Mouse (Mus musculus) retina, adult 2 months (tissue): ENCODE data around the gene Tnxb.

Experiments
- DNase-seq: peaks from one replicate; pipeline ENCODE4 v3.0.0-alpha.2; 2012; ENCODE audit warnings: low read depth, low spot score

The Tnxb gene

DNA sequence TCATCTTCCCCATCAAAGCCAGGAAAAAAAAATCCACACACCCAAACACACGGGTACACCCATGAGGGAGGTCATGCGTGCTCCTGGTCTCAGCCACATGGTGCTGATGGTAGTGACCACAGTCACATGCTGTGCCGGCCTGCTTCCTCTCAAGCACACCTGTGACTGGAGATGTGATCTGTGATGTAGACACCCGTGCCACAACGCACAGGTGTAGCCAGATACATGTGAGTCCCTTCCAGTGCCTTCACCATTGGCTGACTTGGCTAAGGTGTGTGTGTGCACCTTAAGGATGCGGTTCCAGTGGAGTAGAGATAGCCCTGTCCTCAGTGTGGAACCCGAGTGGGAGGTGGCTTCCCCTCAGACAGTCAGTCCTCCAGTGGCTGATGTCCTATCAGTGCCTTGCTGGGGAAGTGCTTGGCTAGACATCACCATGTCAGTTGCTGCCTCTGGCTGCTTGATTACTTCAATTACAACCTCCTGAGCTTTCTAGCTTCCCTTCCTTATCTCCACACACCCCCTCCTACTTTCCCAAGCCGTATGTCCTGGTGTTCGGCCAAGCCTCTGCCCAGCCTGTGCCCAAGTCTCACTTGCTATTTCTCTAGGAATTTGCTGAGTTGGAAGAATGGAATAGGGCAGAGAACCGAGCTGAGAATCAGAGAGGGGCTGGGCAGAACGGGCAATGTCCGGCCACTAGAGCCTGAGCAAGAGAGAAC is 11.0 kb upstream of the Tnxb start:
- DNase-seq, result no peak

DNA sequence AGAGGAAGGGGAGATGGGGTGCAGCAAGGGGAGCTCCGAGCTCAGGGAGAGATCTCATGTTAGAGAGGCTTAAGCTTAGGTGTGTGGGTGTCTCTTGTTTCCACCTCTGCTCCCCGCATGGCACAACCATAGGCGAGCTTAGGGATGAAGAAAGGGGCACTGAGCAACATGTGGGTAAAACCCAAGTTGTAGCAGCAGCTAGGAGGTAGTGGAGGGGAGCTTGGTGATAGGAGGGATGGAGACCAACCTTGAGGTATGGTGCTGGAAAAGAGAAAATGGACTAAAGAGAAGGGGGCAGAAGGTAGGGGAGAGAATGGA is 10.5 kb upstream of the Tnxb start:
- no peak for DNase-seq

DNA sequence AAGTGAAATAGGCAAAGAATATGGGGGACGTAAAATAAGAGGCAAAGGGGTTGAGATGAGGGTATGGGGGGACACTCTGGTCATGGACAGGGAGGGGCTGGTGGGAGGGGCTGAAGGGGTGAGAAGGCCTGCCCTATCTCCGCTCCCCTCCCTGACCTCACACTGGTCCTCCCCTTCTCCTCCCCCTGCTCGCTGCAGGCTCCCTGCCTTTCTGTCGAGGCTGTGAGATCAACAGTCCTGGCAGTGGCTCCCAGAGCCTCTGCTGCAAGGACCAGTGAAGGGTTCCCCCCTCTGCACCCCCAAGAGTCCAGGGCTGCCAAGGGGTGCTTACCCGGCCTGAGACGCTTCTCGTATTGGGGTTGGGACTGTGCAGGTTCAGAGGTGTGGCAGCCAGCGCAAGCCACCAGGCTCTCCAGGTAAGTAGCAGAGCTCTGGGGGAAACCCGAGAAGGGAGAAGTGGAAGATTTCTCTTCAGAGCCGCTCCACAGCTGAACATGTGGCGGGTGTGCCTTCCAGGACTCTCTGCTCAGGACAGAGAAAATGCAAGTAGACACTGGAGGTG is 10.0 kb upstream of the Tnxb start:
- DNase-seq, result no peak

DNA sequence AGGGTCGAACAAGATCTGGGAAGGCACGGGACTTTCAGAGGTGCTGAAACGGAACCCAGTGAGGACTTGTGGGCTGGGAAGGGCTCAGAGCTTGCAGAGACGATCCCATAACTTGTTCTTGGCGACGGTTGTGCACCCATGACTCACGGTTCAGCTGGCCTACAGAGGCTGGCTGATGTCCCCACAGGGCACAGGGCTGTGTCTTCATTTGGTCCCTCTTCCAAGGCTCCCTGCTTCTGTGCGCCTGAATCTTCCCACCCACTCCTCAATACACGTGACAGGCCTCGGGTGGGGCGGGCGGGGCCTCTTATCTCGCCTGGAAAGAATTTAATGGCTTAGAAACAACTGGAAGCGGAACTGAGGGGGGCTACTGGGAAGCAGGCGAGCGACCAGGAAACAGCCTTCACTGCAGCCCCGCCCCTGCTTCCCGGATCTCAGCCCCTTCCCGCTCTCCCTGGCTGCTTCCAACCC is 9.2 kb upstream of the Tnxb start:
- DNase-seq, result no peak

DNA sequence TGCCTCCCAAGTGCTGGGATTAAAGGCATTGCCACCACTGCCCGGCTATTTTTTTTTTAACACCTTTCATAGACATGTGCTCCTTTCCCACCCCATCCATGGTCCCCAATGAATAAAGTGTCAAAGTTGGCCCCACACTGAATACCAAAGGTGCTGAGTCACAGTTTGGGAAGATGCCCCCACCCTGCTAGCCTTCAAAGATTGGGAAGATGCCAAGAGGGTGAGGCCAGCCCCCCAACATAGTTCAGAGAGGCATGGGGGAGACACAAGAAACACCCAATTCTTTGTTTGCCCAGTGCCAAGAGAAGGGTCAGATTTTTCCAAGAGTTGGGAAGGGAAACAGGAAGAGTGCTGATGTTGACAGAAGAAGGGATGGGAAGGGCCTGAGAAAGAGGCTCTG is 7.9 kb upstream of the Tnxb start:
- no peak for DNase-seq

DNA sequence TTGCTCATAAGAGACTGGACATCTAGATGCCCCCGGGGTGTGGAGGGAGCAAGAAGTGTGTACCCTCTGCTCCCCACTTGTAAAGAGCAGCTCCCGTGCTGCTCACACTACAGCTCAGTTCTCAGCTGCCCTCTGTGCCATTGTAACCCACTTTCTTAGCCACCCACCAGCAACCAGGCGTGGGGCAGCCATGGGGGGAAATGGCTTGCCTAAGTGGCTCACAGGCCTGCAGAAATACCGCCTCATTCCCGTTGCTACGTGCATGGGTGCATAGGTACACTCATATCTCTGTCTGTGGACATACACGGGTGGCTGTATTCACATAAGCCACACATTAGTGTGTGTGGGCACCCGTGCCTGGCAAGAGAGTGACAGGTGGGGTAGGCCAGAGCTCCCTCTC is 7.4 kb upstream of the Tnxb start:
- no peak for DNase-seq

DNA sequence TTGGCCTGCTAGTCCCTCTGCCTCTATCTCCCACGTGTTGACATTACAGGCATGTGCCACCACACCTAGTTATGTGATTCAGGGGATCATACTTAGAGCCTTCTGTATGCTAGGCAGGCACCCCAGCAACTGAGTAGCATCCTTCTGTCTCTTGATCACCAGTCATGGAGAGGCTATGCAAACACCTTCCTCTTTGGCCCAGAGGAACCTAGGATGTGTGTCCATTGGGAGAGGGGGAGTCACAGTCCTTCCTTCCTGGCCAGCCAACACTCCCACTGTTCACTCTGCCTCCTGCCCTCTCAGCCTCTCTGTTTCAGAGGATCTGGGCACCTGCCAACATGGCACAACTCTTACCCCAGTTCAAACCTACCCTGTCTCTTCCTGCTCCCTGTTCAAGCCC is 6.8 kb upstream of the Tnxb start:
- no peak for DNase-seq

DNA sequence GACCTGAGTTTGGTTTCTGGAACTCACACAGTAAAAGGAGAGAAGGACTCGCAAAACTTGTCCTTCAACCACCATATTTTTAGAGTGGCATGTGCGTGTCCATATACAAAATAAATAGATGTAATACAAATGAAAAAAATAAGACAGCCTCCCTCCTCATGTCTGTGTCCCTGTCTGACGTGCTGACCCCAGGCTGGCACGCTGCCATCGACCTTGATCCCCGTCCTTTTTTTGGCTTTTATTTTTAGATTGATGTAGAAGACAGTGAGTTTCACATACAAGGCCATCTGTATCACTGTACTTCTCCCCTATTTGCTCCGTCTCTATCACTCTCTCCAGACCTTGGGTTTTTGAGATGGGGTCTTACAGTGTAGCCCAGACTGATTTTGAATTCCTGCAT is 5.9 kb upstream of the Tnxb start:
- DNase-seq, result no peak

DNA sequence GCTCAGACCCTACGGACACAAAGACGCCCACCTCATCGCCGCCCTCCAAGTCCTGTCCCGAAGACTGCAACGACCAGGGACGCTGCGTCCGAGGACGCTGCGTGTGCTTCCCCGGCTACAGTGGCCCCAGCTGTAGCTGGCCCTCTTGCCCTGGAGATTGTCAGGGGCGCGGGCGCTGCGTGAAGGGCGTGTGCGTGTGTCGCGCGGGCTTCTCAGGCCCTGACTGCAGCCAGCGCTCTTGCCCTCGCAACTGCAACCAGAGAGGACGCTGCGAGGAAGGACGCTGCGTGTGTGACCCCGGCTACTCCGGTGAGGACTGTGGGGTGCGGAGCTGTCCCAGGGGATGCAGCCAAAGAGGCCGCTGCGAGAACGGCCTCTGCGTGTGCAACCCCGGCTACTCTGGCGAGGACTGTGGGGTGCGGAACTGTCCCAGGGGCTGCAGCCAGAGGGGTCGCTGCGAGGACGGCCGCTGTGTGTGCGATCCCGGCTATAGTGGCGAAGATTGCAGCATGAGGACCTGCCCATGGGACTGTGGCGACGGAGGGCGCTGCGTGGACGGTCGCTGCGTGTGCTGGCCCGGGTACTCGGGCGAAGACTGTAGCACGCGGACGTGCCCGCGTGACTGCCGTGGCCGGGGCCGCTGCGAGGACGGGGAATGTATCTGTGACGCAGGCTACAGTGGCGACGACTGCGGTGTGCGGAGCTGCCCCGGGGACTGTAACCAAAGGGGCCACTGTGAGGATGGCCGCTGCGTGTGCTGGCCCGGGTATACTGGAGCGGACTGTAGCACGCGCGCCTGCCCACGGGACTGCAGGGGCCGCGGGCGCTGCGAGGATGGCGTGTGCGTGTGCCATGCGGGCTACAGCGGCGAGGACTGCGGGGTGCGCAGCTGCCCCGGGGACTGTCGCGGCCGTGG is 1.1 kb downstream of the Tnxb start:
- no peak for DNase-seq

DNA sequence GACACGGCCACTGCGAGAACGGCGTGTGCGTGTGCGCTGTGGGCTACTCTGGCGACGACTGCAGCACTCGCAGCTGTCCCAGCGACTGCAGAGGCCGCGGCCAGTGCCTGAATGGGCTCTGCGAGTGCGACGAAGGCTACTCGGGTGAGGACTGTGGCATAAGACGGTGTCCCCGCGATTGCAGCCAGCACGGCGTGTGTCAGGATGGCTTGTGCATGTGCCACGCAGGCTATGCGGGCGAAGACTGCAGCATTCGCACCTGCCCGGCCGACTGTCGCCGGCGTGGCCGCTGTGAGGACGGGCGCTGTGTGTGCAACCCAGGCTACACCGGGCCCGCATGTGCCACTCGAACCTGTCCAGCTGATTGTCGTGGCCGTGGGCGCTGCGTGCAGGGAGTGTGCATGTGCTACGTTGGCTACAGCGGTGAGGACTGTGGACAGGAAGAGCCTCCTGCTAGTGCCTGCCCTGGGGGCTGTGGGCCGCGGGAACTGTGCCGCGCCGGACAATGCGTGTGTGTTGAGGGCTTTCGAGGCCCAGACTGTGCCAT is 2.0 kb downstream of the Tnxb start:
- DNase-seq, result no peak

DNA sequence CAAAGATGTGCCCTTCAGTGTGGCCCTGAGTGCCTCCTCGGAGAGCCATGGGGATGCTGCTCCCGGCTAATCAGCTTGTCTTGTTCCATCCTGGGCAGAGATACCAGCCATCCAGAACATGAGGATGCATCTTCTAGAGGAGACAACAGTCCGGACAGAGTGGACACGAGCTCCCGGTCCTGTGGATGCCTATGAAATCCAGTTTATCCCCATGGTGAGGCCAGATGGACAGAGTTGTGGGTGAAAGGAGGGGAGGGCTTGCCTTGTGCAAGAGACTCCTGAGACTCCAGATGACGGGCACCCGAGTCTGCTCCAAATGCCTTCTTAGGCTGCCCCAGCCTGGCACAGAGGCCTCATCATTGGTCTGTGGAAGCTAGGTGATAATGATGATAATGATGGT is 2.8 kb downstream of the Tnxb start:
- DNase-seq, result no peak

DNA sequence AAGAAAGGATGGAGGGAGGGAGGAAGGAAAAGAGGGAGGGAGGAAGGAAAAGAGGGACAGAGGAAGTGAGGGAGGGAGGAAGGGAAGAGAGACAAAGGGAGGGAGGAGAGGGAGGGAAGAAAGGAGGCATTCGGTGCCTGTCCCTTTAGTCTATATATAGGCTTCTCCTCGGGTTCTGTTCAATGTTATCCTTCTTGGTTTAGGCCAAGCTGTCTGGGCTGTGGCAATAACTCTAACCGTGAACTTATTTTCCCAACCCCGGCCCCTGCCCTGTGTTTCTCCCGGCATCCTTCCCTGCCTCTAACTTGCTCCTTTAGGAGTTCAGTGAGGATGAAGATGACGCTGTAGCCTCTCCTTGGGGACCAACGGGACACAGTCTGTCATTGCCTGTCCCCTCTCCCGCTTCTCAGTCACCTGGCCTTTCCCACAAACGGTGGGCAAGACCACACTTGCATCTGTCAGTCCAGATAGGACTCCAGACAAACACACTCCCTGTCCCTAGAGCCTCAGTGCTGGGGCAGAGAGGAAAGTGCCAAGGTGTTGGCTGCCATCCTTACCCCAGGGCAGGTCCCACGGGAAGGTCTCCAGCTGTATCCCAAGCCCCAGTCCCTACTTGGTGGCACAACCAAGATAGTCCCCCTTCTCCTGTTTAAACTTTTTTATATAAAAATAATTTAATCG is 4.3 kb downstream of the Tnxb start:
- no peak for DNase-seq

DNA sequence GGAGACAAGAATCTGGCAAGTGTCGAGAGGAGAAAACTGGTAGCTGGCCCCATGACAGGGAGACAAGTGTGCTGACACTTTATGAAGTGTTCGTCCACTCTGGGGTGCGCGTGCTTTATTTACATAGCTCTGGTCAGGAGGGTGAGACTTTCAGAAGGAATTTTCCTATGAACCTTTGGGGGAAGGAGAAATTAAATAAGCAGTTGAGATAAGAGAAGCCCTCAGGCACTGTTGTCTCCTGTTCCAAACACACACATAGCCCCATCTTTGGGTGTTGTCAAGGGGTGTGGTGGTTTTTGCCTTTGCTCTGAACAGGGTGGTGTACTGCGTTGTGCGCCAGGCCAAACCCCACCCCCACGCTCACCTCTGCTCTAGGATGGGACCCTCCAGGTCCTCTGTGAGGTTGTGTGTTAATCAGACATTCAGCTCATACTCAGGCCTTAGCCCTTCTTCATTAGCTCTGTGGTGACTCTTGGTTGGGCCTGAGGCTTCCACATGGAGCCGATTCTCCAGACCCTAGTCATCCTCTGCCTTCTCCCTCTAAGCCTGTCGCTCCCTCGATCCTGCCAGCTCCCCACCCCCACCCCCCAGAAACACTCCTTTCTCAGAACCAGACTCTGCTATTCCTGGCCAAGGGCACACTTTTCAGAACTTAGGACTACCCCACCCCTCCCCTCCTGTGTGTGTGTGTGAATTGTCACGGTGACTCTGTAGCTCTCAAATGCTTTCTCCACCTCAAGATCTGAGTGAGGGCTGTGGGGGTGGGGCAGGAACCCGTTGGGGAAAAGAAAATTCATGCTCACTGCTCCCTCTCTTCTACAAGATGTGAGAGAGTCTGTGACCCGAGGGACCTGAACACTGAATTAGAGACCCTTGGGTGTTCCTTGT is 5.1 kb downstream of the Tnxb start:
- no peak for DNase-seq

DNA sequence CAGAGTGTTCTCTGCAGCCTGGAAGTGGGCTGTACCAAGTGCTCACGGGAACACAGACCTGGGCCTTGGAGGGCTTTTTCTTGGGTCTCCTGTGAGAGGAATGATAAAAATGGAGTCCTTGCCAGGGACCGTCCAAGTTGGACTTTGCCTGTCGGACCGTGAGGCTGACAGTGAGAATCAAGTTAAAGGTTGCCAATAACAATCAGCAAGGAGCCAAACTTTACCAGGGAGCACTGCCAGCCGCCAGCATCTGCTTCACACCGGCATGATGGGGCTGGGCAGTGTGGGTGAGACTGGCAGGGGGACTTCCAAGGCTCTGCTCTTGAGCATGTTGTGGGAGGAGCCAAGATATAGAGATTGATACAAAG is 5.7 kb downstream of the Tnxb start:
- no peak for DNase-seq

DNA sequence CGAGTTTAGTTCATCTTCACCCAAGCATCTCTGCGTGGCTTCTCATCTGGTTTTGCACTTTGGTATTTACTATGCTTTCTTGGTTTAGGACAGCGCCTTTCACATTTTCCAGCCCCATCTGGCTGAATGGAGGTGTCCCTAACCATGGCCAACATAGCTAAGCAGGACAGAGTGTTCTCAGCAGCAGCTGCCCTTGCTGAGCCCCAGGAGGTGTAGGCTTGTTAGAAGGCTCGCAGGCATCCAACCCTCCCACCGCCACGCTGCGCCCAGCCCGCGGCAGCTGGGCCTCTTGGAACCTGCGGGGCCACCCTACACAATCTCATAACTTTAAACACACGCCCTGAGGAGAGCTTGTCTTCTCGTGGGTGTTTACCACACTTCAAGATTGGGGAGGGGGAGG is 6.3 kb downstream of the Tnxb start:
- no peak for DNase-seq

DNA sequence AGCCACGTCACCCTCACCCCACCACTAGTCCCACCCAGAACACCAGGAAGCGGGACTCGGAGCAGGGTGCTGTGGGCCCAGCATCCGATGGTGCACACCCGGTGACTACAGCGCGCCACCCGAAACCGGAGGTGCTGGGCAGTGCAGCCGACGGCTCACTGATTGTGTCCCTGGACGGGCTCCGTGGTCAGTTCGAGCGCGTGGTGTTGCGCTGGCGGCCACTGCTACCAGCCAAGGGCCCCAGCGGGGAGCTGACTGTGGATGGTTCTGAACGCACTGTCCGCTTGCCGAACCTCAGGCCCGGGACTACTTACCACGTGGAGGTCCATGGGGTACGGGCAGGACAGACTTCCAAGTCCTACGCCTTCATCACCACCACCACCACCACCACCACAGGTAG is 9.9 kb downstream of the Tnxb start:
- DNase-seq, result no peak

DNA sequence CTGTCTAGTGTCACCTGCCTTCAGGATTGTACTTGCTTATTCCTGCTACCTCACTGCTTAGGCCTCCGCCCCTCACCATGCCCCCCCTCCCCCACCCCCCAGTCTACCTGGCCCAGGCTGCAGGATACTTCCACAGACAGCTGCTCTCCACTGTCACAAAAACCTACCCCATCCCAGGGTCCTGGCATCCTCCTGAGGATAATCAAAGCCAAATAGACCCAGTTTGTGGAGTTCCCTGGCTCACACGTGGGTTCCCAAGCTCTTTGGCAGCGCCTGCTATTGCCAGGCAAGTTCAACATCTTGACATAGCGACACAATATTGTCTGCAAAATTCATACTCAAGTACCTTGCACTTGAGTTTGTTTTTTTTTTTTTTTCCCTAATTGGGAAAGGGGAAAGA is 10.3 kb downstream of the Tnxb start:
- DNase-seq, result no peak

DNA sequence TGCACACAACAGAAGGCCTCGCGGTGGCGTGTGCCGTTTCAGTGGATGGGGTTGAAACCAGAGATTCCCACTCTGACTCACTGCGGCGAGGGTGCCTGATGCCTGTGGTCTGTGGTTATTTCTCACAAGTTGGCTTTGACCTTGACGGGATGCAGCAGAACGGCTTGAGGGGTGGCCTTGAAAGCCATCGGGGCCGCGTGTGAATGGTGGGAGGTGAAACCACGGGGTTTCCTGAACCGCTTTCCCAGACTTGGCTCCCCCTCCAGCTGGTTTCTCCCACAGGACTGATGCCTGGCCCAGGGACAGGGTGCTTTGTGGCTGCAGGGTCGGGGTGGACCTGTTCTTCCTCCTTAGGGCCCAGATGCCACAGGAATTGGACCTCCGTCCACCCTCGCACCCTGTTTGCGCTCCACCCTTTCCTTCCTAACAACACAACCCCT is 10.8 kb downstream of the Tnxb start:
- DNase-seq, result no peak

DNA sequence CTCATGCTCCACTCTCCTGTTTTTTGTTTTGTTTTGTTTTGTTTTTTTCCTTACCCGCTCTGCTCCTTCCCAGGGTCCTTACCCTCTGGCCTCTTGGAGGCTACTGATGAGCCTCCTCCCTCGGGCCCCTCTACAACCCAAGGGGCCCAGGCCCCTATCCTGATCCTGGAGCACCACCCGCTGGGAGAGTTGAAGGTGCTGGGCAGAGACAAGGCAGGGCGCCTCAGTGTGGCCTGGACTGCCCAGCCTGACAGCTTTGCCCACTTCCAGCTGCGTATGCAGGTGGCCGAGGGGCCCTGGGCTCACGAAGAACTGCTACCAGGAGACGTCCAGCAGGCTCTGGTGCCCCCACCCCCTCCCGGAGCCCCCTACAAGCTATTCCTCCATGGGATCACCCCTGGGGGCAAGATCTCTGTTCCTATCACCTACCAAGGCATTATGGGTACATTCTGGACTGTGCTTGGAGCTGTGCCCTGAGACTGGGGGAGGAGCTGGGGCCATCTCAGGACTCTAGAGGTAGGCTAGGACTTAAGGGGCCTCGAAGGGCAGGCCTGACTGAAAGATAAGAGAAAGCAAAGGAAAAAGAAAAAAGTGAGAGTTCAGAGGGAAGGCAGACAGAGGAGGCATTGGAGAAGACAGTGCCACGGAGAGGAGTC is 11.7 kb downstream of the Tnxb start:
- DNase-seq, result no peak

DNA sequence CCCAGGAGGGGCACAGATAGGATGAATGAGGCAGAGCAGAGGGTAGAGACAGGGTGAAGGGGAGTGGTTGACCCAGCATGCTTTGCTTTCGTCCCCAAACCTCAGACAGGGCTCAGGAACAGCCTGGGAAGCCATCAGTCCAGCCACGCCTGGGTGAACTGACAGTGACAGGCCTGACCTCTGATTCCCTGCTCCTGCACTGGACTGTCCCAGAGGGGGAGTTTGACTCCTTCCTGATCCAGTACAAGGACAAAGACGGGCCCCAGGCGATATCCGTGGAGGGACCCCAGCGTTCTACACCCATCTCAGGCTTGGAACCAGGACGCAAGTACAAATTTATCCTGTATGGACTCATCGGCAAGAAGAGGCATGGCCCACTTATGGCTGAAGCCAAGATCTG is 12.8 kb downstream of the Tnxb start:
- DNase-seq, result no peak
